25 mouse cellular contexts compared by ENCODE assay signal in genomic region chrX:127093961-127094360, GRCm38 (mm10). TPM values are rescaled to one million over a fixed set of nuclear protein-coding genes. Genes with fewer than 3 reads are reported as not detected.
DNase-seq lines count a peak whose midpoint lies in the region; ATAC-seq and TF ChIP-seq lines count a peak whose summit lies in the region.
"Had no signal": no experiment of that assay in that cellular context is flagged by ENCODE, and none has a peak within 500 bp of the region (broad histone marks: within the 10 kb centered on the region; RNA-seq: fewer than 3 reads in every experiment).

No protein-coding gene starts in this region.

- no peak overlapping the region for H3K9ac ChIP-seq in ES-Bruce4 (ENCODE audit: low read depth, poor library complexity, severe bottlenecking)
- H3K9ac ChIP-seq in forebrain, embryonic 14.5 days (ENCODE audit: low read length) = no peak overlapping the region
- H3K9ac ChIP-seq: embryonic facial prominence, embryonic 12.5 days; forebrain, embryonic 13.5 days had no signal

- TF ChIP-seq CTCF in ES-Bruce4 (IDR thresholded peaks at IDR 0.05; ENCODE audit: low read depth, low read length) = no peak
- no peak for TF ChIP-seq CTCF in lung, adult 2 months (IDR thresholded peaks at IDR 0.05; ENCODE audit: insufficient read depth, low read length)
- TF ChIP-seq CTCF in cerebellum, adult 2 months (IDR thresholded peaks at IDR 0.05; ENCODE audit: borderline replicate concordance, insufficient read depth, low read depth, low read length) = no peak

- no peak for TF ChIP-seq POLR2A in ES-Bruce4 (IDR thresholded peaks at IDR 0.05; ENCODE audit: insufficient read depth, low read length)
- TF ChIP-seq POLR2A in lung, adult 2 months (IDR thresholded peaks at IDR 0.05; ENCODE audit: borderline replicate concordance, extremely low read depth, low read depth, low read length) = no peak
- no peak for TF ChIP-seq POLR2A in cerebellum, adult 2 months (IDR thresholded peaks at IDR 0.05; ENCODE audit: borderline replicate concordance, insufficient read depth, low read length)

- DNase-seq in ES-CJ7 (ENCODE audit: low read depth, low spot score) (peak; percentile 80), R1 (ENCODE audit: low read depth, low spot score) (peak; percentile 91)
- DNase-seq in lung, adult 2 months = no peak
- no peak for DNase-seq in cerebellum, adult 2 months
- no peak for DNase-seq in forebrain, embryonic 14.5 days (ENCODE audit: low spot score)
- DNase-seq: adrenal gland, adult 8-10 months; adrenal gland, postnatal 14 days; adrenal gland, postnatal 36 days; cerebellum, adult 11-12 months; cerebellum, adult 8-10 months; cerebellum, adult 9-11 months; cerebellum, postnatal 14 days had no signal

- WGBS in lung, adult 2 months = 80% methylated on average over 3 of the region's 3 CpGs
- WGBS in cerebellum, adult 2 months = 77% methylated on average over 3 of the region's 3 CpGs
- 74% methylated on average over 3 of the region's 3 CpGs for WGBS in forebrain, embryonic 14.5 days

- peaks cover 2% of the 10 kb centered on the region for H3K9me3 ChIP-seq in ES-Bruce4 (replicated peaks; ENCODE audit: control insufficient read depth, insufficient read depth, low read length, poor library complexity, severe bottlenecking)
- no peaks in the 10 kb centered on the region for H3K9me3 ChIP-seq in forebrain, embryonic 14.5 days (replicated peaks; ENCODE audit: control insufficient read depth, low read length)
- H3K9me3 ChIP-seq: embryonic facial prominence, embryonic 12.5 days; forebrain, embryonic 13.5 days; G1E had no signal

- H3K4me1 ChIP-seq in ES-Bruce4 (ENCODE audit: control insufficient read depth, insufficient read depth, low read length) = no peaks in the 10 kb centered on the region
- no peaks in the 10 kb centered on the region for H3K4me1 ChIP-seq in lung, adult 2 months (ENCODE audit: control insufficient read depth, insufficient read depth, low read length)
- H3K4me1 ChIP-seq in cerebellum, adult 2 months (ENCODE audit: control insufficient read depth, insufficient read depth, low read length) = no peaks in the 10 kb centered on the region
- H3K4me1 ChIP-seq in forebrain, embryonic 14.5 days (ENCODE audit: control insufficient read depth, insufficient read depth, low read length) = no peaks in the 10 kb centered on the region
- H3K4me1 ChIP-seq: embryonic facial prominence, embryonic 10.5 days; embryonic facial prominence, embryonic 12.5 days; forebrain, embryonic 13.5 days had no signal

- TF ChIP-seq EP300 in ES-Bruce4 (IDR thresholded peaks at IDR 0.05; ENCODE audit: insufficient read depth, low read depth, low read length) = 0 out of 2 replicates have a peak, but pooled peaks have one; percentile 54

- no peak overlapping the region for H3K27ac ChIP-seq in ES-Bruce4 (ENCODE audit: insufficient read depth, low read length)
- H3K27ac ChIP-seq in cerebellum, adult 2 months (ENCODE audit: insufficient read depth, low read length) = no peak overlapping the region
- H3K27ac ChIP-seq in forebrain, embryonic 14.5 days (ENCODE audit: low read depth, low read length) = no peak overlapping the region
- H3K27ac ChIP-seq: embryonic facial prominence, embryonic 10.5 days; embryonic facial prominence, embryonic 12.5 days; forebrain, embryonic 13.5 days had no signal

- no peaks in the 10 kb centered on the region for H3K27me3 ChIP-seq in ES-Bruce4 (ENCODE audit: control insufficient read depth, insufficient read depth, low read length, poor library complexity, severe bottlenecking)
- H3K27me3 ChIP-seq in cerebellum, adult 2 months (ENCODE audit: control insufficient read depth, insufficient read depth, low read length) = no peaks in the 10 kb centered on the region
- no peaks in the 10 kb centered on the region for H3K27me3 ChIP-seq in forebrain, embryonic 14.5 days (replicated peaks; ENCODE audit: control insufficient read depth, insufficient read depth, low read length)
- H3K27me3 ChIP-seq: embryonic facial prominence, embryonic 12.5 days; forebrain, embryonic 13.5 days; Patski had no signal

- ATAC-seq in forebrain, embryonic 14.5 days = no peak
- ATAC-seq: activated CD4-positive, CD25-positive, alpha-beta regulatory T cell, adult 4 months; forebrain, embryonic 13.5 days; forebrain, embryonic 16.5 days; Patski had no signal

- no peaks in the 10 kb centered on the region for H3K36me3 ChIP-seq in ES-Bruce4 (ENCODE audit: control insufficient read depth, insufficient read depth, low read length, poor library complexity, severe bottlenecking)
- H3K36me3 ChIP-seq in forebrain, embryonic 14.5 days (ENCODE audit: control insufficient read depth, insufficient read depth, low read length) = no peaks in the 10 kb centered on the region
- H3K36me3 ChIP-seq: embryonic facial prominence, embryonic 10.5 days; embryonic facial prominence, embryonic 12.5 days; G1E had no signal

- no peak overlapping the region for H3K4me3 ChIP-seq in ES-Bruce4 (ENCODE audit: low read depth, low read length)
- no peak overlapping the region for H3K4me3 ChIP-seq in lung, adult 2 months (replicated peaks; ENCODE audit: extremely low read depth, low read depth, low read length)
- no peak overlapping the region for H3K4me3 ChIP-seq in cerebellum, adult 2 months (replicated peaks; ENCODE audit: insufficient read depth, low read depth, low read length)
- no peak overlapping the region for H3K4me3 ChIP-seq in forebrain, embryonic 14.5 days (ENCODE audit: low read depth, low read length)
- H3K4me3 ChIP-seq: embryonic facial prominence, embryonic 10.5 days; embryonic facial prominence, embryonic 12.5 days; forebrain, embryonic 13.5 days had no signal

- H3K4me2 ChIP-seq in forebrain, embryonic 14.5 days (ENCODE audit: low read length) = no peak overlapping the region
- H3K4me2 ChIP-seq: embryonic facial prominence, embryonic 12.5 days; forebrain, embryonic 13.5 days had no signal

RNA-seq across cellular contexts. Expression of gene Gm382, which starts 54.2 kb away (rescaled TPM):
- polyA plus RNA-seq in ES-Bruce4 (2011; ENCODE audit: insufficient read depth, insufficient read length, low read depth, missing spikeins) = not detected in 2 replicates
- not detected in 2 replicates for polyA plus RNA-seq in lung, adult 2 months (2012; rRNA removed)
- not detected in 2 replicates for polyA plus RNA-seq in cerebellum, adult 2 months (2012; rRNA removed)
- not detected in 2 replicates for polyA plus RNA-seq in forebrain, embryonic 14.5 days (2014; fragmentation: Nextera tagmentation; extraction: Ambion mirVana)
- polyA plus RNA-seq: activated CD4-positive, CD25-positive, alpha-beta regulatory T cell, adult 4 months; C2C12; cortical plate, adult 2 months; embryonic facial prominence, embryonic 10.5 days; embryonic facial prominence, embryonic 12.5 days; embryonic facial prominence, embryonic 14.5 days; forebrain, embryonic 11.5 days; forebrain, embryonic 13.5 days; forebrain, embryonic 16.5 days; frontal cortex, adult 2 months; G1E; Patski had no signal

Comparison
In these comparisons a context has a peak if more than half of its experiments do, and no peak if none do; other contexts are left out.
1. DNase-seq: peak in ES-CJ7 (single experiment) and R1 (single experiment); none in lung, adult 2 months (single experiment), cerebellum, adult 2 months (0 of 2) and forebrain, embryonic 14.5 days (single experiment).